Comparison of ENCODE assay signal across 8 mouse cellular contexts in the genomic region with DNA sequence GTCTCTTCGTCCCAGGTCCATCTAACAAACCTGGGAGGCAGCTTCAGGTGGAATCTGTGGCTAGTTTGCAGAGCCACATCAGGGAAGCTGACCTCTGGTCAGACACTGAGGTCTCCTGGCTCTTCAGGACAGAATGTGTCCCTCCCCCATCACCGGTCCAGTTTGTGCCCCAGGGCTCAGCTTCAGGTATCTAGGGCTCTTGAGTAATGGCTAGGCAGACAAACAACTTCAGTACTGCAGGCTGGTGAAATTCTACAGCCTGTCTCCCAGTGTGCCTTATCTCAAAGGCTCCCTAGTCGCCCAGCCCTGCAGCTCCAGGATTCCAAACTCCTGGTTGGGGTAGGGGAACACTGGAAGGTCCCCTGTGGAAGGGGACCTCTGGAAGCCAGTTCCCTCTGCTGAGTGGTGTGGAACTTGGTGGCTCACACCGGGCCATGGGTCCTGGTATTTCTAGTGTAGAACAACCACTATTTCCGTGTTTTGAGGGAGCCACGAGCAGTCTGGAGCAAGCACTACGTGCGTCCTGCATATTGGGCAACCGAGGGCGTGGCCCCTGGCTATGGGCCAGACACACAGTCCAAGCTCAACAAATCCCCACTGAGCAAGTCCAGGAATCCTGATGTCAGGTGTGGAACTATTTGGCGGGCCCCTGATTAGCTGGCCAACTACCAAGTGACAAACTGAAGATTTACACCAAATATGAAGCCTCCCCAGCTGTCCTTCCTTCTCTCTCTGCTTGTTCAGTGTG.
DNase-seq lines count a peak whose midpoint lies in the region; ATAC-seq and TF ChIP-seq lines count a peak whose summit lies in the region.

No protein-coding gene starts in this region.

- peak; percentile 40 for DNase-seq in fibroblast of lung, adult 2 months (ENCODE audit: low read depth)
- peak; percentile 80 for DNase-seq in intestine, embryonic 14.5 days (ENCODE audit: low spot score)
- DNase-seq in lung, adult 18-20 months = peak; percentile 92 to 93
- DNase-seq in yolk sac, embryonic 10.5 days (ENCODE audit: low spot score) = peak; percentile 88
- DNase-seq in thymus, postnatal 0 days (ENCODE audit: low spot score) = no peak
- DNase-seq in layer of hippocampus, postnatal 14 days (ENCODE audit: low spot score in 2 of 2) = no peak

- no peaks in the 10 kb centered on the region for H3K9me3 ChIP-seq in intestine, embryonic 14.5 days (ENCODE audit: control insufficient read depth, low read length)
- no peaks in the 10 kb centered on the region for H3K9me3 ChIP-seq in forebrain, embryonic 12.5 days

- no peaks in the 10 kb centered on the region for H3K27me3 ChIP-seq in C2C12 (ENCODE audit: control insufficient read depth, insufficient read depth, insufficient read length)
- H3K27me3 ChIP-seq in intestine, embryonic 14.5 days (replicated peaks; ENCODE audit: control insufficient read depth, insufficient read depth, low read length) = no peaks in the 10 kb centered on the region
- H3K27me3 ChIP-seq in forebrain, embryonic 12.5 days = peaks cover 42% of the 10 kb centered on the region; the same call in 1 of the 2 replicates

- H3ac ChIP-seq in C2C12 (ENCODE audit: control insufficient read depth, insufficient read length, low read depth) = no peak overlapping the region

- no peaks in the 10 kb centered on the region for H3K36me3 ChIP-seq in C2C12 (ENCODE audit: control insufficient read depth, insufficient read depth)
- H3K36me3 ChIP-seq in intestine, embryonic 14.5 days (ENCODE audit: control insufficient read depth, insufficient read depth, low read length) = no peaks in the 10 kb centered on the region
- H3K36me3 ChIP-seq in forebrain, embryonic 12.5 days (replicated peaks) = no peaks in the 10 kb centered on the region

- H3K79me3 ChIP-seq in C2C12 (ENCODE audit: low read depth) = no peaks in the 10 kb centered on the region

- peaks cover 36% of the 10 kb centered on the region for H3K4me1 ChIP-seq in intestine, embryonic 14.5 days (replicated peaks; ENCODE audit: control insufficient read depth, insufficient read depth, low read length)
- H3K4me1 ChIP-seq in forebrain, embryonic 12.5 days = no peaks in the 10 kb centered on the region

- H3K4me3 ChIP-seq in C2C12 (ENCODE audit: insufficient read depth, poor library complexity, severe bottlenecking) = no peak overlapping the region
- H3K4me3 ChIP-seq in intestine, embryonic 14.5 days (ENCODE audit: low read depth, low read length) = no peak overlapping the region
- no peak overlapping the region for H3K4me3 ChIP-seq in forebrain, embryonic 12.5 days (replicated peaks)

- H3K27ac ChIP-seq in intestine, embryonic 14.5 days (ENCODE audit: low read depth) = peak overlapping the region; percentile 52; the same call in 1 of the 2 replicates
- no peak overlapping the region for H3K27ac ChIP-seq in forebrain, embryonic 12.5 days

- peak; percentile 64 for ATAC-seq in intestine, embryonic 14.5 days (replicated peaks; ENCODE audit: low FRiP score, low TSS enrichment, low read depth)
- ATAC-seq in forebrain, embryonic 12.5 days (ENCODE audit: low FRiP score) = no peak

- 53% methylated on average over 11 of the region's 11 CpGs for WGBS in intestine, embryonic 14.5 days
- 90% methylated on average over 11 of the region's 11 CpGs for WGBS in forebrain, embryonic 12.5 days

- no peaks in the 10 kb centered on the region for H3K79me2 ChIP-seq in C2C12 (ENCODE audit: control insufficient read depth, insufficient read depth)

- no peak overlapping the region for H3K4me2 ChIP-seq in intestine, embryonic 14.5 days (ENCODE audit: low read length)
- H3K4me2 ChIP-seq in forebrain, embryonic 12.5 days = no peak overlapping the region

- no peak overlapping the region for H3K9ac ChIP-seq in intestine, embryonic 14.5 days (ENCODE audit: low read length)
- no peak overlapping the region for H3K9ac ChIP-seq in forebrain, embryonic 12.5 days

- no peak for TF ChIP-seq CTCF in C2C12 (IDR thresholded peaks at IDR 0.05; ENCODE audit: control insufficient read depth, insufficient read depth, insufficient read length)

TF ChIP-seq in C2C12, 6 proteins besides CTCF, POLR2A, EP300 and RAD21:
- TF ChIP-seq MAX (IDR thresholded peaks at IDR 0.05) (no peak), MYOG (IDR thresholded peaks at IDR 0.05; ENCODE audit: control insufficient read depth, extremely low read depth, insufficient read length) (no peak), CEBPB (IDR thresholded peaks at IDR 0.05; ENCODE audit: low read depth) (peak; percentile 46)

Comparison
In these comparisons a context has a peak if more than half of its experiments do, and no peak if none do; other contexts are left out.
1. DNase-seq: peak in fibroblast of lung, adult 2 months (single experiment), intestine, embryonic 14.5 days (single experiment), lung, adult 18-20 months (2 of 2) and yolk sac, embryonic 10.5 days (single experiment); none in thymus, postnatal 0 days (single experiment) and layer of hippocampus, postnatal 14 days (0 of 2).